Mouse (Mus musculus): ENCODE data around the gene Zfp512. TPM values are rescaled to one million over a fixed set of nuclear protein-coding genes. Genes with fewer than 3 reads are reported as not detected.

Gene Zfp512
- polyA plus RNA-seq, 2 experiments, result 38.1 to 41.5 TPM

DNA sequence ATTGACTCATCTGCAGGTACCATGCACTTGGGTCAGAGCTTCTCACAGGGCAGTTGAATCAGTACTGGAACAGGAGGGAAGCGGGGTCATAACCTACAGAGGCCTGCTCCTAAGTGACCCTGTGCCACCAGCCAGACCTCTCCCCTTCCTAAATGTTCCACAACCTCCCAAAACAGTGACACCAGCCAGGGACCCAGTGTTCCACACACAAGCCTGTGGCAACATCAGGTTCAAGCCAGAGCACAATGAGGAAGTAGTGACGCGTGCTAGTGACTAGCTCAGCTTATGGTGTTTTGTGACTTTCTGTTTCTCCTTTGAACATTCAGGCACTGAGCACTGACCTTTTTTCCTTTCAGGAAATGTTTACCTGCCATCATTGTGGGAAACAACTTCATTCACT, 15.6 kb downstream of the Zfp512 start:
- Histone ChIP-seq H3K4me3 (replicated peaks; ENCODE audit: low read length) (no peak overlapping the region), H3K36me3 (ENCODE audit: control insufficient read depth, insufficient read depth, low read length) (peaks cover 70% of the 10 kb centered on the region), H3K9me3 (ENCODE audit: control insufficient read depth, low read length) (no peaks in the 10 kb centered on the region), H3K9ac (ENCODE audit: low read depth, low read length, severe bottlenecking) (no peak overlapping the region), H3K4me2 (replicated peaks; ENCODE audit: low read depth, low read length, severe bottlenecking) (no peak overlapping the region), H3K4me1 (ENCODE audit: control insufficient read depth, insufficient read depth, low read length) (no peaks in the 10 kb centered on the region), H3K27me3 (ENCODE audit: control insufficient read depth, insufficient read depth, low read length) (no peaks in the 10 kb centered on the region), H3K27ac (replicated peaks; ENCODE audit: low read depth, low read length) (no peak overlapping the region)
- WGBS, result 97% methylated on average over 3 of the region's 3 CpGs
- no peak for TF ChIP-seq POLR2A (IDR thresholded peaks at IDR 0.05; ENCODE audit: borderline replicate concordance, extremely low read depth, insufficient read depth, insufficient read length)
- ATAC-seq (ENCODE audit: low FRiP score, low read depth), result no peak
- DNase-seq (ENCODE audit: low spot score), result no peak

DNA sequence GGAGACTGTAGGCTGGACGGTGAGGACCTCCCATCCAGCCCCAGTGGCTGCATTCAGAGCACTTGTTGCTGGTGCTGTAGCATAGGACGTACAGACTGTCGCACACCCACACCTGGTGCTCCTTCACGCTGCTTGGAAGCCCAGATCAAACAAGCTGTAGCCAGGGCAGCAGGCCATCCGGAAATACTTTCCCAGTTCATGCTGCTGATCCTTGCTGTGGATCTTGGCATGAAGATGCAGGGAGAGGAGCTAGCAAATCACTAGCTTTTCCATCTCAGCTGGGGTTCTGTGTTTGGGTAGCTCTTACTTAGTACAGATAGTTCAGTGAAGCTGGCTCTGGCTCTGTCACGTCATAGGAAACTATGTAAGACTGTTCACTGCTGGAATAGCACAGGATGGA, 17.5 kb downstream of the Zfp512 start:
- TF ChIP-seq POLR2A (IDR thresholded peaks at IDR 0.05; ENCODE audit: borderline replicate concordance, extremely low read depth, insufficient read depth, insufficient read length), result no peak
- no peaks in the 10 kb centered on the region for H3K4me1 ChIP-seq (ENCODE audit: control insufficient read depth, insufficient read depth, low read length)
- H3K4me3 ChIP-seq (replicated peaks; ENCODE audit: low read length), result no peak overlapping the region
- no peak overlapping the region for H3K4me2 ChIP-seq (replicated peaks; ENCODE audit: low read depth, low read length, severe bottlenecking)
- no peaks in the 10 kb centered on the region for H3K9me3 ChIP-seq (ENCODE audit: control insufficient read depth, low read length)
- no peak overlapping the region for H3K9ac ChIP-seq (ENCODE audit: low read depth, low read length, severe bottlenecking)
- WGBS, result 92% methylated on average over 6 of the region's 6 CpGs
- no peak for ATAC-seq (ENCODE audit: low FRiP score, low read depth)
- DNase-seq (ENCODE audit: low spot score), result no peak
- no peak overlapping the region for H3K27ac ChIP-seq (replicated peaks; ENCODE audit: low read depth, low read length)
- H3K36me3 ChIP-seq (ENCODE audit: control insufficient read depth, insufficient read depth, low read length), result peaks cover 89% of the 10 kb centered on the region
- no peaks in the 10 kb centered on the region for H3K27me3 ChIP-seq (ENCODE audit: control insufficient read depth, insufficient read depth, low read length)

- H3K27me3 ChIP-seq (ENCODE audit: control insufficient read depth, insufficient read depth, low read length), result no peaks in the 10 kb centered on the region
- H3K36me3 ChIP-seq (ENCODE audit: control insufficient read depth, insufficient read depth, low read length), result peaks cover 90% of the 10 kb centered on the region
- ATAC-seq (ENCODE audit: low FRiP score, low read depth), result no peak
- TF ChIP-seq POLR2A (IDR thresholded peaks at IDR 0.05; ENCODE audit: borderline replicate concordance, extremely low read depth, insufficient read depth, insufficient read length), result no peak
- H3K4me1 ChIP-seq (ENCODE audit: control insufficient read depth, insufficient read depth, low read length), result no peaks in the 10 kb centered on the region
- no peak overlapping the region for H3K4me3 ChIP-seq (replicated peaks; ENCODE audit: low read length)
- no peak for DNase-seq (ENCODE audit: low spot score)
- H3K27ac ChIP-seq (replicated peaks; ENCODE audit: low read depth, low read length), result no peak overlapping the region
- H3K4me2 ChIP-seq (replicated peaks; ENCODE audit: low read depth, low read length, severe bottlenecking), result no peak overlapping the region
- 81% methylated on average over 7 of the region's 7 CpGs for WGBS
- no peaks in the 10 kb centered on the region for H3K9me3 ChIP-seq (ENCODE audit: control insufficient read depth, low read length)
- H3K9ac ChIP-seq (ENCODE audit: low read depth, low read length, severe bottlenecking), result no peak overlapping the region
Measured at GRCm38 (mm10) chr5:31470334-31470733, 18.1 kb downstream of the Zfp512 start.

- Histone ChIP-seq H3K9ac (ENCODE audit: low read depth, low read length, severe bottlenecking) (no peak overlapping the region), H3K9me3 (ENCODE audit: control insufficient read depth, low read length) (no peaks in the 10 kb centered on the region), H3K27me3 (ENCODE audit: control insufficient read depth, insufficient read depth, low read length) (no peaks in the 10 kb centered on the region), H3K36me3 (ENCODE audit: control insufficient read depth, insufficient read depth, low read length) (peaks cover 64% of the 10 kb centered on the region), H3K27ac (replicated peaks; ENCODE audit: low read depth, low read length) (no peak overlapping the region), H3K4me2 (replicated peaks; ENCODE audit: low read depth, low read length, severe bottlenecking) (no peak overlapping the region), H3K4me3 (replicated peaks; ENCODE audit: low read length) (no peak overlapping the region), H3K4me1 (ENCODE audit: control insufficient read depth, insufficient read depth, low read length) (no peaks in the 10 kb centered on the region)
- no peak for ATAC-seq (ENCODE audit: low FRiP score, low read depth)
- DNase-seq (ENCODE audit: low spot score), result no peak
- TF ChIP-seq POLR2A (IDR thresholded peaks at IDR 0.05; ENCODE audit: borderline replicate concordance, extremely low read depth, insufficient read depth, insufficient read length), result no peak
- WGBS, result 87% methylated on average over 4 of the region's 4 CpGs
Measured at GRCm38 (mm10) chr5:31480536-31480935, 28.3 kb downstream of the Zfp512 start.

GRCm38 (mm10) chr5:31485440-31485839, 33.2 kb downstream of the Zfp512 start, which contains the start of gene 4930548H24Rik:
TSS of gene 4930548H24Rik (plus strand) at chr5:31485740.
- DNase-seq (ENCODE audit: low spot score) (no peak), ATAC-seq (ENCODE audit: low FRiP score, low read depth) (no peak)
- no peak for TF ChIP-seq POLR2A (IDR thresholded peaks at IDR 0.05; ENCODE audit: borderline replicate concordance, extremely low read depth, insufficient read depth, insufficient read length)
- no peak within 1 kb of the TSS for H3K9ac ChIP-seq (ENCODE audit: low read depth, low read length, severe bottlenecking)
- no peak within 1 kb of the TSS for H3K4me2 ChIP-seq (replicated peaks; ENCODE audit: low read depth, low read length, severe bottlenecking)
- WGBS, result 95% methylated on average over 3 of the region's 3 CpGs
- peaks cover 20% of the 10 kb centered on the region for H3K36me3 ChIP-seq (ENCODE audit: control insufficient read depth, insufficient read depth, low read length)
- H3K27me3 ChIP-seq (ENCODE audit: control insufficient read depth, insufficient read depth, low read length), result no peaks in the 10 kb centered on the region
- H3K4me1 ChIP-seq (ENCODE audit: control insufficient read depth, insufficient read depth, low read length), result no peaks in the 10 kb centered on the region
- no peaks in the 10 kb centered on the region for H3K9me3 ChIP-seq (ENCODE audit: control insufficient read depth, low read length)
- H3K4me3 ChIP-seq (replicated peaks; ENCODE audit: low read length), result no peak within 1 kb of the TSS
- no peak within 1 kb of the TSS for H3K27ac ChIP-seq (replicated peaks; ENCODE audit: low read depth, low read length)

- H3K4me3 ChIP-seq (replicated peaks; ENCODE audit: low read length), result no peak overlapping the region
- WGBS, result 98% methylated on average over 3 of the region's 3 CpGs
- H3K27me3 ChIP-seq (ENCODE audit: control insufficient read depth, insufficient read depth, low read length), result no peaks in the 10 kb centered on the region
- no peak for ATAC-seq (ENCODE audit: low FRiP score, low read depth)
- H3K27ac ChIP-seq (replicated peaks; ENCODE audit: low read depth, low read length), result no peak overlapping the region
- no peaks in the 10 kb centered on the region for H3K9me3 ChIP-seq (ENCODE audit: control insufficient read depth, low read length)
- no peak for TF ChIP-seq POLR2A (IDR thresholded peaks at IDR 0.05; ENCODE audit: borderline replicate concordance, extremely low read depth, insufficient read depth, insufficient read length)
- no peaks in the 10 kb centered on the region for H3K4me1 ChIP-seq (ENCODE audit: control insufficient read depth, insufficient read depth, low read length)
- H3K36me3 ChIP-seq (ENCODE audit: control insufficient read depth, insufficient read depth, low read length), result no peaks in the 10 kb centered on the region
- H3K4me2 ChIP-seq (replicated peaks; ENCODE audit: low read depth, low read length, severe bottlenecking), result no peak overlapping the region
- DNase-seq (ENCODE audit: low spot score), result no peak
- H3K9ac ChIP-seq (ENCODE audit: low read depth, low read length, severe bottlenecking), result no peak overlapping the region
Measured at GRCm38 (mm10) chr5:31487889-31488288, 35.7 kb downstream of the Zfp512 start.

Data from limb, embryonic 14.5 days (tissue).